Mouse (Mus musculus) stomach, postnatal 0 days (tissue): ENCODE data around the gene Cdh26. TPM values are rescaled to one million over a fixed set of nuclear protein-coding genes. Genes with fewer than 3 reads are reported as not detected.

ENCODE experiments used
- ATAC-seq: fragments of 200-750 bp; cut with Nextera tagmentation; 2 replicates; pipeline ENCODE4 v1.8.0; 2017; ENCODE audit not compliant: low FRiP score, low TSS enrichment
- DNase-seq: peaks from one replicate; pipeline ENCODE4 v3.0.0-alpha.2; 2016; ENCODE audit warnings: low spot score
- H3K27ac ChIP-seq: fragments of 300-500 bp; sonication (generic); replicated peaks from 2 replicates; pipeline ENCODE4 v1.5.1; 2014; ENCODE audit warnings: mild to moderate bottlenecking, control low read depth
- H3K27me3 ChIP-seq: fragments of 300-500 bp; sonication (generic); 2 replicates; pipeline ENCODE4 v1.6.1; 2014; ENCODE audit warnings: low read length; ENCODE audit not compliant: control insufficient read depth, insufficient read depth
- H3K36me3 ChIP-seq: fragments of 300-500 bp; sonication (generic); 2 replicates; pipeline ENCODE4 v1.6.1; 2014; ENCODE audit warnings: low read length, mixed read lengths; ENCODE audit not compliant: control insufficient read depth, insufficient read depth
- H3K4me1 ChIP-seq: fragments of 300-500 bp; sonication (generic); replicated peaks from 2 replicates; pipeline ENCODE4 v1.6.1; 2014; ENCODE audit warnings: antibody characterized with exemption; ENCODE audit not compliant: control insufficient read depth, insufficient read depth
- H3K4me2 ChIP-seq: fragments of 300-500 bp; sonication (generic); replicated peaks from 2 replicates; pipeline ENCODE4 v1.6.1; 2014; ENCODE audit warnings: low read depth, mild to moderate bottlenecking, control low read depth, moderate library complexity
- H3K4me3 ChIP-seq: fragments of 300-500 bp; sonication (generic); 2 replicates; pipeline ENCODE4 v1.5.1; 2014; ENCODE audit warnings: low read depth, low read length, control low read depth
- H3K9ac ChIP-seq: fragments of 300-500 bp; sonication (generic); 2 replicates; pipeline ENCODE4 v1.6.1; 2014; ENCODE audit warnings: mild to moderate bottlenecking, low read length, control low read depth, mixed read lengths
- H3K9me3 ChIP-seq: fragments of 300-500 bp; sonication (generic); 2 replicates; pipeline ENCODE4 v1.6.1; 2016; ENCODE audit warnings: low read length; ENCODE audit not compliant: control insufficient read depth
- CTCF ChIP-seq: IDR thresholded peaks from 2 replicates; pipeline ENCODE4 v1.5.1; 2016; ENCODE audit warnings: antibody characterized with exemption, low read depth, mild to moderate bottlenecking, moderate library complexity
- EP300 ChIP-seq: optimal IDR thresholded peaks from 2 replicates; pipeline ENCODE3; 2016; ENCODE audit warnings: antibody characterized with exemption
- WGBS: fragments of 180-500 bp; shearing (Covaris S2); extraction: QIAGEN DNeasy Blood & Tissue Kit; methylation state at CpG from one replicate; pipeline ENCODE4 v1.1.7; 2014; 5-methylcytosine and 5-hydroxymethylcytosine counted together
- polyA plus RNA-seq: library from polyadenylated mRNA; unstranded; fragments of >200 nt; fragmentation: Nextera tagmentation; extraction: Ambion mirVana; gene quantifications from 2 replicates; pipeline ENCODE4 v1.2.1, GENCODE M21; 2015

The Cdh26 gene
- polyA plus RNA-seq, 1 experiment from 2014 or later: 0.39 TPM

- Histone ChIP-seq H3K4me3 (no peak overlapping the region), H3K27ac (no peak overlapping the region), H3K36me3 (no peaks in the 10 kb centered on the region), H3K9ac (no peak overlapping the region), H3K9me3 (no peaks in the 10 kb centered on the region), H3K4me1 (no peaks in the 10 kb centered on the region), H3K27me3 (no peaks in the 10 kb centered on the region), H3K4me2 (no peak overlapping the region)
- DNase-seq (peak; percentile 34), ATAC-seq (0 out of 2 replicates have a peak, but pooled peaks have one; percentile 33)
- no peak for TF ChIP-seq CTCF
- no peak for TF ChIP-seq EP300
- WGBS: 55% methylated on average over 10 of the region's 10 CpGs
Measured at GRCm38 (mm10) chr2:178502469-178502868, 72.1 kb downstream of the Cdh26 start.

- Histone ChIP-seq H3K4me1 (no peaks in the 10 kb centered on the region), H3K36me3 (no peaks in the 10 kb centered on the region), H3K9ac (no peak overlapping the region), H3K4me2 (no peak overlapping the region), H3K27me3 (no peaks in the 10 kb centered on the region), H3K27ac (no peak overlapping the region), H3K4me3 (no peak overlapping the region), H3K9me3 (no peaks in the 10 kb centered on the region)
- ATAC-seq: no peak
- TF ChIP-seq EP300 (no peak), CTCF (no peak)
- WGBS: 59% methylated on average over 12 of the region's 12 CpGs
- DNase-seq: no peak
Measured at GRCm38 (mm10) chr2:178506056-178506455, 75.7 kb downstream of the Cdh26 start.

- Histone ChIP-seq H3K36me3 (no peaks in the 10 kb centered on the region), H3K9me3 (no peaks in the 10 kb centered on the region), H3K27ac (no peak overlapping the region), H3K4me3 (no peak overlapping the region), H3K4me2 (no peak overlapping the region), H3K4me1 (no peaks in the 10 kb centered on the region), H3K9ac (no peak overlapping the region), H3K27me3 (no peaks in the 10 kb centered on the region)
- DNase-seq (peak; percentile 78), ATAC-seq (peak; percentile 43; the same call in 1 of the 2 replicates)
- WGBS: 42% methylated on average over 6 of the region's 6 CpGs
- TF ChIP-seq EP300 (no peak), CTCF (peak; percentile 96)
Measured at GRCm38 (mm10) chr2:178507379-178508014, 77.2 kb downstream of the Cdh26 start.

- ATAC-seq (no peak), DNase-seq (no peak)
- H3K9me3 ChIP-seq: no peaks in the 10 kb centered on the region
- H3K27ac ChIP-seq: no peak overlapping the region
- WGBS: 54% methylated on average over 6 of the region's 6 CpGs
- no peaks in the 10 kb centered on the region for H3K4me1 ChIP-seq
- TF ChIP-seq CTCF: no peak
- no peak for TF ChIP-seq EP300
- no peak overlapping the region for H3K4me3 ChIP-seq
- H3K4me2 ChIP-seq: no peak overlapping the region
- H3K27me3 ChIP-seq: no peaks in the 10 kb centered on the region
- H3K36me3 ChIP-seq: no peaks in the 10 kb centered on the region
- no peak overlapping the region for H3K9ac ChIP-seq
Measured at GRCm38 (mm10) chr2:178508279-178508678, 77.9 kb downstream of the Cdh26 start.

- no peaks in the 10 kb centered on the region for H3K36me3 ChIP-seq
- H3K27me3 ChIP-seq: no peaks in the 10 kb centered on the region
- WGBS: 63% methylated on average over 4 of the region's 4 CpGs
- no peak overlapping the region for H3K4me2 ChIP-seq
- H3K4me3 ChIP-seq: no peak overlapping the region
- DNase-seq: peak; percentile 28
- no peak overlapping the region for H3K27ac ChIP-seq
- no peaks in the 10 kb centered on the region for H3K4me1 ChIP-seq
- H3K9me3 ChIP-seq: no peaks in the 10 kb centered on the region
- no peak for TF ChIP-seq CTCF
- no peak for TF ChIP-seq EP300
- no peak overlapping the region for H3K9ac ChIP-seq
- ATAC-seq: no peak
Measured at GRCm38 (mm10) chr2:178513043-178513442, 82.7 kb downstream of the Cdh26 start.

- Histone ChIP-seq H3K4me2 (no peak overlapping the region), H3K27ac (no peak overlapping the region), H3K36me3 (no peaks in the 10 kb centered on the region), H3K4me3 (no peak overlapping the region), H3K27me3 (no peaks in the 10 kb centered on the region), H3K4me1 (no peaks in the 10 kb centered on the region), H3K9me3 (no peaks in the 10 kb centered on the region), H3K9ac (no peak overlapping the region)
- WGBS: 46% methylated on average over 16 of the region's 16 CpGs
- TF ChIP-seq EP300 (no peak), CTCF (no peak)
- ATAC-seq (peak; percentile 47; the same call in 1 of the 2 replicates), DNase-seq (peak; percentile 25)
Measured at GRCm38 (mm10) chr2:178513636-178514071, 83.3 kb downstream of the Cdh26 start.
